Mouse (Mus musculus) neural tube, embryonic 10.5 days (tissue): ENCODE data around the gene Vmn1r213.

Source experiments
- DNase-seq: peaks from one replicate; pipeline ENCODE4 v3.0.0-alpha.2; 2017; ENCODE audit warnings: low spot score; ENCODE audit errors: extremely low spot score

Vmn1r213 gene

DNA sequence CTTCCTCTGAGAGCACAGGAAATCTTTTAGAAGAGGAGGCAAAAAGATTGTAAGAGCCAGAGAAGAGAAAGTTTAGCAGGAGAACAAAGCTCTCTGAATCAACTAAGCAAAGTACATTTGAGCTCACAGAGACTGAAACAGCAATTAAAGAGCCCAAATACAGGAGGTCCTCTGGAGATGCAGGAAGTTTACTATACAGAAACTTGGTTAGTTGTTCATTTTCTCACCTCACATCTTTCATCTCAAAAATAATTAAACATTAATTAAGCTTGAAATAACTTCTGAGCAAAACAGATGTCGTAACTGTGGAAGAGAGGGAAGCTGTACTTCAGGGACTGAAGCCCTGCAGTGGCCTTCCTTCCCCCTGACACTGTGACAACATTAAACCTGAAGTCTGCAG lies at the start of gene Vmn1r213:
Gene Vmn1r213 (plus strand): TSS at position 301 of the 400 bp plus-strand sequence.
- no peak for DNase-seq

DNA sequence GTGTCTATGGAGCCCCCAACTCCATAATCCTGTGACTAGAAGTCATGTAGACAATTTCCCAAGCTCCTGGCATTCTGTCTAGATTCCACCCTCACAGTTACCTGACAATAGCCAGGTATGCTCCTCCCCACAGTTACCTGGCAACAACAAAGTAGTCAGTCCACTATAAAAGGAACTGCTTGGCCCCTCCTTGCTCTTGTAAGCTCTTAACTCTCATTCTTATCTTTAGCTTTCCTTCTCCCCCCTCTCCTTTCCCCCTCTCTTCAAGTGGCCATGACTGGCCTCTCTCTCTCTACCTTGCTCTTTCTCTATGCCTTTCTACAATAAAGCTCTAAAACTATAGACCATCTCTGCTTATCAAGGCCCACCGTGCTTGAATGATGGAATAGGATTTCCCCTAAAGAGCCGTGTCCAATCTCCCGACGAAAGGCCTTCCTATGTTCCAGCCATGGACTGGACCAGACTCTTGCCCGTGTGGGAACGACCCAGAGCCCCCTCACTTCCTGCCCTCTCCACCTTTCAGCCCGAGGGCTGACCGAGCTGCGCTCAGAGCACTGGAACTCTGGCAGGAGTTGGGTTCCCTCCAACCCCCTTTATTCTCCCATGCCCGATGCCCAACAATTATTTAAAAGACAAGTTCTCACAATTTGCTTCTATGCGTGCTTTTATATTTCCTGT lies 17.1 kb upstream of the Vmn1r213 start:
- no peak for DNase-seq

GRCm38 (mm10) chr13:22992178-22992700 lies 15.2 kb upstream of the Vmn1r213 start:
- no peak for DNase-seq

DNA sequence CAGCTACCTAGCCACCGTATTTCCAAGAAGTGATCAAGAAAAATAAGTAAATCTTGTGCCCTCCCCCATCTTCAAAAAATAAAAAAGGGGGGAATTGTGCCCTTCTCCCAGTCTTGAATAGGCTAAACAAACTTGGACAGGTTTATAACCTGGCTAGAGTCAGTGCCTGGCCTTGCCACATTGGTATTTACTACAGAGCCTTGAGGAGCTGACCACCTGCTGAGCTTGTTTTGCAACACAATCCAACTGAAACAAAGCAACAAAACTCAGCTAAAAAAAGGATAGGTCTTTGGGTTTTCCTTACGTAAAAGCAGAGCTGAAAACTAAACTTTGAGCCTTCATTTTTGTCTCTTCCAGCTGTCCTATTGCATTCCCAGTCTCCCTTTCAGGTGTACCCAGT lies 14.7 kb upstream of the Vmn1r213 start:
- DNase-seq, result no peak

GRCm38 (mm10) chr13:23018158-23018557 lies 10.7 kb downstream of the Vmn1r213 start:
- no peak for DNase-seq

DNA sequence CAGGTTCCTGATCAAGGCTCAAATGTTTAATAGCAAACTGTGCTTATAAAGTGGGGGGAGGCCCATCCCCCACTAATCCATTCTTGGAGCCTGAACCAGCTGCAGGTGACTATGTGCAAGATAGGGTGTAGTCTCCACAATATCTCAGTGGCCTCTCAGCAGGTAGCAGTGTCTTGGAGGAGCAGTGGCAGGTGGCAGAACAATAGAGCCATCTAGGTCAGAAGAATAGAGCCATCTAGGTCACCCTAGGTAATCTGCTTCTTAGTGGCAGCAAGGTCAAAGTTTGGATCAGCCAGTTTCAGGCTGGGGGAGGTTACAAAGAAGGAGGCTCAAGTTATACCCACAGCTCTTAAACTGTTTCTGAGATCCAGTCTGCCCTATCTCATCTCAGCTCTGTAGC lies 17.4 kb downstream of the Vmn1r213 start:
- DNase-seq, result no peak

- DNase-seq, result no peak
Measured at GRCm38 (mm10) chr13:23030118-23030517, 22.7 kb downstream of the Vmn1r213 start, which contains the start of gene Vmn1r214. Gene Vmn1r214 (plus strand): TSS chr13:23030418.

- DNase-seq, result no peak
Measured at GRCm38 (mm10) chr13:23057778-23058177, 50.3 kb downstream of the Vmn1r213 start.
